Mouse (Mus musculus): ENCODE results near the gene Vax2.

The Vax2 gene

GRCm38 (mm10) chr6:83750171-83750684, 39.2 kb downstream of the Vax2 start:
- peak; percentile 38 to 83 for DNase-seq (ENCODE audit: inconsistent age in 2 of 2, low spot score in 1 of 2)

- no peak for DNase-seq (ENCODE audit: inconsistent age in 2 of 2, low spot score in 1 of 2)
These were observed 45.0 kb downstream of the Vax2 start for GRCm38 (mm10) chr6:83756051-83756450.

- DNase-seq (ENCODE audit: inconsistent age in 2 of 2, low spot score in 1 of 2), result no peak
These were observed 51.3 kb downstream of the Vax2 start, which contains the start of gene Ankrd53 for GRCm38 (mm10) chr6:83762344-83762743. Gene Ankrd53 (plus strand): TSS chr6:83762644.

GRCm38 (mm10) chr6:83762880-83763431, 51.9 kb downstream of the Vax2 start:
- DNase-seq (ENCODE audit: inconsistent age in 2 of 2, low spot score in 1 of 2), result peak; percentile 56 to 77

GRCm38 (mm10) chr6:83766982-83767381, 55.9 kb downstream of the Vax2 start:
- DNase-seq (ENCODE audit: inconsistent age in 2 of 2, low spot score in 1 of 2), result no peak

GRCm38 (mm10) chr6:83768485-83768884, 57.4 kb downstream of the Vax2 start:
- DNase-seq (ENCODE audit: inconsistent age in 2 of 2, low spot score in 1 of 2), result no peak

GRCm38 (mm10) chr6:83774126-83774525, 63.1 kb downstream of the Vax2 start:
- DNase-seq (ENCODE audit: inconsistent age in 2 of 2, low spot score in 1 of 2), result no peak

GRCm38 (mm10) chr6:83774781-83775563, 63.9 kb downstream of the Vax2 start:
- peak in 1 of 2 experiments; percentile 65 for DNase-seq (ENCODE audit: inconsistent age in 2 of 2, low spot score in 1 of 2)

GRCm38 (mm10) chr6:83775638-83776293, 64.7 kb downstream of the Vax2 start, which contains the start of gene Tex261:
Gene Tex261 (minus strand): TSS chr6:83775813.
- peak; percentile 94 to 97 for DNase-seq (ENCODE audit: inconsistent age in 2 of 2, low spot score in 1 of 2)

- DNase-seq (ENCODE audit: inconsistent age in 2 of 2, low spot score in 1 of 2), result peak; percentile 83 to 93
These were observed 67.2 kb downstream of the Vax2 start for GRCm38 (mm10) chr6:83778306-83778705.

- peak; percentile 72 to 88 for DNase-seq (ENCODE audit: inconsistent age in 2 of 2, low spot score in 1 of 2)
These were observed 68.0 kb downstream of the Vax2 start for GRCm38 (mm10) chr6:83779026-83779425.

GRCm38 (mm10) chr6:83786426-83786825, 75.4 kb downstream of the Vax2 start:
- DNase-seq (ENCODE audit: inconsistent age in 2 of 2, low spot score in 1 of 2), result no peak
